Mouse (Mus musculus) yolk sac, embryonic 10.5 days (tissue): ENCODE results near the gene Saa2.
A peak's percentile ranks its signal among the peaks of the same experiment; 100 is the strongest.

Experiments
- DNase-seq: peaks from one replicate; pipeline ENCODE4 v3.0.0-alpha.2; 2017; ENCODE audit warnings: low spot score

Saa2 gene

GRCm38 (mm10) chr7:46762601-46763000 is 11.0 kb downstream of the Saa2 start:
- DNase-seq = no peak

- DNase-seq = no peak
Measured at GRCm38 (mm10) chr7:46764672-46765071, 13.1 kb downstream of the Saa2 start.

- DNase-seq = no peak
Measured at GRCm38 (mm10) chr7:46767371-46767770, 15.8 kb downstream of the Saa2 start.

GRCm38 (mm10) chr7:46768451-46768850 is 16.9 kb downstream of the Saa2 start:
- DNase-seq = no peak

- peak; percentile 68 for DNase-seq
Measured at GRCm38 (mm10) chr7:46770706-46771105, 19.1 kb downstream of the Saa2 start.

- no peak for DNase-seq
Measured at GRCm38 (mm10) chr7:46789177-46789849, 37.7 kb downstream of the Saa2 start.

GRCm38 (mm10) chr7:46793871-46794270 is 42.3 kb downstream of the Saa2 start:
- peak; percentile 58 for DNase-seq

- peak; percentile 99 for DNase-seq
Measured at GRCm38 (mm10) chr7:46795287-46796205, 44.0 kb downstream of the Saa2 start, which contains the start of the genes Hps5 and Gtf2h1. Gene Hps5, minus strand, starts transcription at chr7:46796064. Gene Gtf2h1, plus strand, starts transcription at chr7:46796103.

- no peak for DNase-seq
Measured at GRCm38 (mm10) chr7:46796206-46796679, 44.7 kb downstream of the Saa2 start.

- DNase-seq = no peak
Measured at GRCm38 (mm10) chr7:46796779-46797178, 45.2 kb downstream of the Saa2 start.
